Mouse (Mus musculus) layer of hippocampus, adult 8-10 months (tissue): ENCODE results near the gene Rpl3l. TPM values are rescaled to one million over a fixed set of nuclear protein-coding genes. Genes with fewer than 3 reads are reported as not detected.
A peak's percentile ranks its signal among the peaks of the same experiment; 100 is the strongest.
"Not testable (repeated sequence)": the region's sequence is repeated elsewhere in the genome, so short reads cannot be mapped to it uniquely, and the experiment has no call there.

Experiments used
- DNase-seq, 2 experiments: peaks; one replicate each; pipeline ENCODE4 v3.0.0; 2022; ENCODE audit warnings: low spot score in 2 of 2
- total RNA-seq, 4 experiments: library from RNA; stranded (reverse); gene quantifications; 2 replicates each; pipeline ENCODE4 v1.2.4; 2022

Rpl3l gene
- under 1 TPM; 0.23 to 0.77 (median 0.54) TPM for total RNA-seq

DNA sequence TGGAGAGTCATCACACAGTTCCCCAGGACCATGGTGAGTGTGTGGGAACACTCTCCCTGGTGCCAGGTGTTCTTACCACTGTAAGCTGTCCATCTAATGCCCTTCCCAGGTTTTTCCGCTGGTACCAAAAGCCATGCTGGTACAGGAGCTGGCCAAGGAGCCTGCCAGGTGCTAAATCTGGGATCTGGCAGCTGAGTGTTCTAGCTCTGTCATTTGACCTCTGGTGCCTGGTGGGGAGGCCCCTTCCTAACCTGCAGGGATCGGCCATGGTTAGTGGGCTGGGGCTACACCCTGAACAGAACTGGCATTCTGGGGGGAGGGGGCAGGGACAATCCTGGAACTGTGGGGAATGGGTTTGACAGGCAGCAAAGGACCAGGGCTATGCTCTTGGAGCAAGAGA lies at the start of gene Rpl3l:
Gene Rpl3l, plus strand, starts transcription at position 203 of the 400 bp plus-strand sequence.
- DNase-seq: no peak

- DNase-seq: no peak
Observed at GRCm38 (mm10) chr17:24686514-24686913, 41.1 kb upstream of the Rpl3l start.

DNA sequence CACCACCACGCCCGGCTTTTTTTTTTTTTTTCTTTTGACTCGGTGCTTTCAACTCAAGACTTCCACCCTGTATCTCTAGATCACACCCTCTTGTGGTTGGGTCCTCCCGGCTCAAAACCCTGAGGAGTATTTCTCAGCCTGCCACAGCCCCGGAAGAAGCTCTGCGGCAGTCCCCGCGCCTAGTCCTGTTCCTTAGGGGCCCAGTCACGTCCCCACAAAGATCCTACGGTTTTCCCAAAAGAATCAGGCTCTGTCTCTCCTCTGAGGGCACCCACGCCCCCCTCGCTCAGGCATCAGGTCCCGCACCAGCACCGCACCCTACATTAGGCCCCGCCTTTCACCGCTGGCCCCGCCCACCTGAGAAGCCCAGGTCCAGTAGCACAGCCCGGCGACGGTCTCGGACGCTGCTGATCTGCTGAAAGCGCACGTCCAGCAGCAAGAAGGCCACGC lies 40.4 kb upstream of the Rpl3l start:
- no peak for DNase-seq

GRCm38 (mm10) chr17:24687599-24687998 lies 40.0 kb upstream of the Rpl3l start:
- no peak for DNase-seq

DNA sequence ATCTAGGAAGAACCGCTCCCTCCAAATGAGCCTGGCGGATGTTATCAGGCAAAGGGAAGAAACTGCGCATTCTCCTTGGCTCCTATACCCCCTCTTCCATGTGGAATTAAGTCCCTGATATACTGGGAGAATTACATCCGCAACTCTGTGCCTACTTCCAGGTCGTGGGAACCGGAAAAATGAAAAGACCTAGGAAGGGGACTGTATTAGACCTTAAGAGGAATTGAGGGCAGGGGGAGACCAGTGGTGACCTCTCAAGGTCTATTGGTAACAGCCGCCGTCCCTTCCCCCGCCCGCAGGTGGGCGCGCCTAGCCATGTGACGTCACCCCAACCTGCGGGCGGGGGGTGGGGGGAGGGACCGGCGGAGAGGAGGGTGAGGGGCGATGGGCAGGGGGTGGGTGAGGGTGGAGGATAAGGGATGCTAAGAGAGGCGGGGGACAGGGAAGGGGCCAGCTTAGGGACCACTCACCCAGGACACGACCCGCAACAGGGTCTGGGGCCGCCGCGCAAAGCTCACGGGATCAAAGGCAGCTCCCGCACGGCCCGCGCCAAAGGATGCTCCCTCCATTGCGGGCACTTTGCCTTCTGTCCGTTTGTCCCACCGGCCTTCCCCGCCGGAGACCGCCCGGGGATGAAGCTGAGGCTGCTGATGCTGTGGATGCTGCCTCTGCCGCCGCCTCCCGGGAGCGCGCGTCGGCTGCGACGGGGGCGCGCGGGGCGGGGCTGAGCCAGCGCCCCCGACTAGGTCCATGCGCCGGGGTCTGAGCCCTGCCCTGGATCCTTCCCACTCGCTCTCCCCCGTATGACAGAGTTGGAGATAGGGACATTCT lies 38.2 kb upstream of the Rpl3l start, which contains the start of gene Syngr3:
Gene Syngr3, minus strand, starts transcription at position 705 of the 831 bp plus-strand sequence.
- DNase-seq: peak in 1 of 2 experiments; percentile 42

DNA sequence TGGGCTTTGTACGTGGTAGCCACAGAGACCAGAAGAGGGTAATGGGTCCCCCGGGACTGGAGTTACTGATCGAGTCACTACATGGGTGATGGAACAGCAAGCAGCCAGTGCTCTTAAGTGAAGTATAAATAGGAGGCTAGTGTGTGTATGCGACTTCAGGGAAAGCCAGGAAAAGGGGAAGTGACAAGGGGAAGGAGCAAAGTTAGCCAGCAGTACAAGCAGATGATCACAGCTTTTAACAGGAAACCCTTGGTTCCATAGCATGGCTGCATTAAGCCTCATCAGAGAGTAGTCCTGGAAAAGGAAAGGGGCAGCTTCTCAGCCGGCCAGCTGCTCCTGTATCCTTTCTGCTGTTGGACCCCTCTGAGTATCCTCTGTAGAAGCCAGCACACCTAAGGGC lies 35.2 kb upstream of the Rpl3l start:
- DNase-seq: no peak

DNA sequence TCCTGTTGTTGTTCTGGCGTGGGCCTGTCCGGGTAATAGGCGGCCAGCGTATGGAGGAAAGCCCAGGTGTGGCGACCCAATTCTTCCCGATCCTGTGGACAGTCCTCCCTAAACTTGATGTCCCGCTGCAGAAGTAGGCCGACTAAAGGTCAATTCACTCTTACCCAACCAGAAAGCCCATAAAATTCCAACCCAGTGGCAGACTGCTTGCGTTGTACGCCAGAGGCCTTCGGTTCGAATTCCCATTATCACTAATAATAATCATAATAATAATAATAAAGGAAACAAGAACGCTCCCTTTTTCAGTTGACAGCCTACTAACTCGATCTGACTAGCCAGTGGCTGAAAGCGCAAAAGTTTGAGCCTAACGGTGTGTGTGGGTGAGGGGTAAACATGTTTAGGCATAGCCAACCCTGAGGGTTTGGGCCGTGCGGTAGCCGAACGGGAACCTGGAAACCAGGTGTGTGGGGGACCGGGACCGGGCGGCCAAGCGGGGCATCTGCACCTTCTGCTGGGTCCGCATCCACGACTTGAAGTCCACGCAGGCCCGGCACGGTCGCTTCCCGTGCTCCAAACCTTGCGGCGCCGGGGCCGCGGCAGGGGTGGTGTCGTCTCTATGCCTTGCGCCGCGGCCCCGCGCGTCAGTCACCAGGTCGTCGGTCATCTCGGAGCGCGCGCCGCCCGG lies 32.2 kb upstream of the Rpl3l start:
- no peak for DNase-seq

GRCm38 (mm10) chr17:24696011-24696697 lies 31.5 kb upstream of the Rpl3l start, which contains the start of the genes Gfer and Noxo1:
Gene Gfer, minus strand, starts transcription at chr17:24696156.
Gene Noxo1, plus strand, starts transcription at chr17:24696234.
- DNase-seq: peak; percentile 62 to 69

DNA sequence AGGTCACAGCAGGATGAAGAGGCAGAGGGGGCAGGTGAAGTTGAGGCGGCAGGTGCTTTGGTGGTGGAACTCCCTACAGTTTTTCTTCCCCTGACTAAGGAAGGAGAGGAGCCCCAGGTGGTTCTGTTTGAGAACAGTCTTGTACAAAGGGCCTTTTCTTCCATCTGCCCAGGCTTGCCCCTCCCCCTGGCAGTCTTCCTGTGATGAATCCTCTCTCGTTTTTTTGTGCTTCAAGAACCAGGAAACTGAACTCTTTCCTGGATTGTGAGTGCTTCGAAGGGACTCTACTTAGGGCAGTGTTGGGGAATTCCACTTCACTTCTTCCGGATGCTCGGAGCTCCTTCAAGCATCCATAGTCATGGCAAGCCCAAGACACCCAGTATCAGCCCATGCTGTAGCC lies 29.6 kb upstream of the Rpl3l start:
- DNase-seq: no peak

DNA sequence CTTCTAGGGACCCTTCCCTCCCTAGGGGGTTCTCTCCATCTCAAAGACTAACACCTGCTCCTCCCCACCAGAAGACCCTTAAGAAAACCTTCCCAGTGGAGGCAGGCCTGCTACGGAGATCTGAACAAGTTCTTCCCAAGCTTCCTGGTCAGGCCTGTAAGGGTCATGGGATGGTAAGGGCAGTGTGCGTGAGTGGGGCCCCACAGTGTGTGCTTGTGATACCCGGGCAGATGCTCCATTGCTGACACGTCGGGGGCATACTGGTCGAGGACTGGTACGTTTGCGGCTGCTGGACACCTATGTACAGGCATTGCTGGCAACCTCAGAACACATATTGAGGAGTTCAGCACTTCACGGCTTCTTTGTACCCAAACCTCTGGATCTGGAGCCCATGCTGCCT lies 28.9 kb upstream of the Rpl3l start:
- DNase-seq: no peak

- no peak for DNase-seq
Observed at GRCm38 (mm10) chr17:24699473-24699872, 28.1 kb upstream of the Rpl3l start.

GRCm38 (mm10) chr17:24701251-24701650 lies 26.4 kb upstream of the Rpl3l start:
- DNase-seq: no peak

DNA sequence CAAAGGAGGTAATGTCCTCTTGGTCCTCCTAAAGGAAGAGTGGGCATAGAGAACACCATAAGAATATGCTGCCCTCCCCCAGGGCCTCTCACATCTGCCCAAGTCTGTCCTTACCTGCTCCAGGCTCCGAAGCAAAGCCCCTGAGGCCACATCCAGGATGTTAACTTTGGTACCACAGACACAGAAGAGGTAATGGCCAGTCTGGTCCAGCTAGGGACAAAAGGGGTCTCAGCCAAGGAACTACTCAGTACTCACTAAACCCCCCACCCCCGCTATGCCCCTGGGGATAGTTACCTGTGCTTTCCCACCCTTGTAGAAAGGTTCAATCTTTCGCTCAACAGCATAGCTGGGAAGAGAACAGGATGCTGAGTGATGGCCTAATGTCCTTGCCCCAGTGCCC lies 21.8 kb upstream of the Rpl3l start:
- DNase-seq: no peak

DNA sequence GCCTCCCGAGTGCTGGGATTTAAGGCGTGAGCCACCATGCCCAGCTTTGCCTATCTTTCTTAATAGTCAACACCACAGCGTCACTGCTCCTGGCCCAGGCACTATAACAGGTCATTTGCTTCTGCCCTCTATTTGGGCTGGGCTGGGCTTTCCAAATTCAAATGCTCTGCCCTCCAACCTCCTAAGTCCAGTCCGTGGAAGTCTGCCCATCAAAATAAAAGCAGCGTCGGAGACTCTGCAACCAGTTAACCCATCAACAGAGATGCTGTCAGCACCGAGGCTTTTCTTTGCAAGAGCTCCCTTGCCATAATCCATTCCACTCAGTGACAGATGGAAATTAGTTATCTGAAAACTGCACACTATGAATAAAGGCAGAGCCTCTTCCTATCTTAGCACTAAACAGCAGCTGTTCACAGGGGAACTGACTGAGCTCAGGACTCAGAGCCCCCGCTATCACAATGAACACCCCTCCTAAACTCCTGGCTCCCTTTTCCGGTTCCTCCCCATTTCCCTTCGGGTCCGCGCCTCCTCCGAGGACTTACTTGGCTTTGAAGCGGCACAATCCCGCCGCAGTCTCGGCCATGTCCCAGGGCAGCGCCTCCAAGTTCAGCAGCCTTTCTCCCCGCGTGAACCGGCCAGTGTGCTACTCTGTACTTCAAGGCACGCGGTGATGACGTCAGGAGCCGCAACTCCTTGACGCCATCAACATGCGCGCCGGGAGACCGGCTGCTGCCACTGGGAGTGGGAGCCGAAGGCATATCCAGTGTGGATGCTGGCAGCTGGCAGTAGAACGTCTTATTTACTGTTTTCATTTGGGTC lies 20.4 kb upstream of the Rpl3l start, which contains the start of gene Tbl3:
Gene Tbl3, minus strand, starts transcription at position 679 of the 819 bp plus-strand sequence.
- peak; percentile 91 to 95 for DNase-seq

GRCm38 (mm10) chr17:24707801-24708425 lies 19.7 kb upstream of the Rpl3l start:
- no peak for DNase-seq

DNA sequence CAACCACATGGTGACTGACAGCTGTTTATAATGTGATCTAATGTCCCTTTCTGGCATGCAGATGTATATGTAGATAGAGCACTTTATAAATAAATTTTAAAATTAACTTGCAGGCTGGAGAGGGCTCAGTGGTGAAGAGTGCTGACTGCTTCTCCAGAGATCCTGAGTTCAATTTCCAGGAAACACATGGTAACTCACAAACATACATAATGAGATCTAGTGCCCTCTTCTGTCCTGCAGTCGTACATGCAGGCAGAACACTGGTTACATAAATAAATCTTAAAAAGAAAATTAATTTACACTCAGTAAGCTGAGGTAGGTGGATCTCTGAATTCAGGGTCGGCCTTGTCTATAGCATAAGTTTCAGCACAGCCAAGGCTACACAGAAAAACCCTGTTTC lies 19.0 kb upstream of the Rpl3l start:
- no peak for DNase-seq

DNA sequence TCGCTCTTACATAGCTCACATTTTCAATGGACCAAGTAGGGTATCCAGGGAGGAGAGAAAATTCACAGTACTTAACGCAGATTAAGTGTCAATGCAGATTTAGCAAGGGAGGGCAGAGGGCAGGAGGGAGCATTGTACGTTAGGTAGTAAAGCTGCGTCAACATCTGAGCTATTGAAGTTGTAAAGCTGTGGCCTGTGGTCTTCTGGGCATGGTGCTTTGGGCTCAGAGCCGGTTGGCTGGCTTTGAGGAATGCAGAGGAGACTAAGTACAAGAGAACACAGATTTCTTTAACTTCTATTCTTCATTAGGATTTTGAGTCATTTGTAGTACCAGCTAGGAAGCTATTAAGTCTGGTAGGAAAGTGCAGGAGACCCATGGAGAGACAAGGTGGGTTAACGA lies 12.1 kb upstream of the Rpl3l start:
- no peak for DNase-seq

DNA sequence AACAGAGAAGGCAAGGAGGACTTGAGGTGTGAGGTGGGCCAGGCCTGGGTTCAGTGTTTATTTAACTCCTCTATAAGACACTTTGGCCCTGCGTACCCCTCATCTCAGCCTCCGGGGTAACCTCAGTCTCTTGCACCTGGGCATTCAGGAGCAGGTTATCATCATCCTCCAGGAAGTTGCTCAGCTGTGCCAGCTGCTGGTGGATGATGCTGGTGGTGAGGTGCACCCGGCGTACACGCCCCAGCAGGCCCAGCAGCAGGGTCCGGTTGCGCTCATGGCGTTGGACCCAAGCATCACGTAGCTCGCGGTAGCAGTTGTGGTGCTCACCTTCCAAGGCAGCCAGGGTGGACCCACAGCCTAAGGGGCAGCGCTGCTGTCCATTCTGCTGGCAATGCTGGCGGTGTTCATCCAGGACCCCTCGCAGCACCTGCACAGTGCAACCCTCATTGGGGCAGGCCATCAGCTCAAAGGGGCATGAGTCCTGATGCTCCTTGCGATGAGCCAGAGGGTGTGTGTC lies 11.4 kb upstream of the Rpl3l start:
- peak in 1 of 2 experiments; percentile 7 for DNase-seq

DNA sequence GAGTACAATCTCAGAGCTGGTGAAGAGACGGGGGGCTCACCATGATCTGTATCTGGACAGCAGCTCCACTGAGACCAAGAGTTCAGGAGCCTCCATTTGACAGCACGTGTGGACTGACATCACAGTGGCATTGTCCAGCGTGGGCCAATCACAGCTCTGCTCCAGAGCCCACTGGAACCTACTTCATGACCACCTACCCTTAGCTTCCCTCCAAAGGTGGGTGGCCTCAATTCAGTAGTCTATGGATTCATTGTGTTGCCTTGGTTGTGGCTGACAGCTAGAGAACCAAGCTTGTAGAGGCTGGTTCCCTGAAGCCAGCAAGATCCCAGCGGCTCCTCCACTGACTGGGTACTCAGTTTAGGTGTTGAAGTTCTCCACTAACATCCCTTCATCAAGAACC lies 9.7 kb upstream of the Rpl3l start, which contains the start of the genes Rnf151 and Rps2:
Gene Rnf151, minus strand, starts transcription at position 121 of the 400 bp plus-strand sequence.
Gene Rps2, plus strand, starts transcription at position 174 of the 400 bp plus-strand sequence.
- peak in 1 of 2 experiments; percentile 9 for DNase-seq

DNA sequence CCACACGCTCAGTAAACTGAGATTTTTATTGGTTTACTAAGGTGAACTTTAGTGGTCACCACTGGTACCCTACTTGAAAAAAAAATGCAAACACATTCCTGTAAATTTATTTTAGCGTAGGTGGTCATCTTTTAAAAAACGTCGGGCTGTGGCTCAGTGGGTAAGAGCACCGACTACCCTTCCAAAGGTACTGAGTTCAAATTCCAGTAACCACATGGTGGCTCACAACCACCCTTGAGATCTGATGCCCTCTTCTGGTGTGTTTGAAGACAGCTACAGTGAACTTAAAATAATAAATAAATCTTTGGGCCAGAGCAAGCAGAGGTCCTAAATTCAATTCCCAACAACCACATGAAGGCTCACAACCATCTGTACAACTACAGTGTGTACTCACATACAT lies 8.7 kb upstream of the Rpl3l start:
- not testable (repeated sequence) for DNase-seq
